Mouse (Mus musculus) left cerebral cortex, adult 11 months (tissue): ENCODE results near the gene Zfp128.
"Not testable (repeated sequence)": the region's sequence is repeated elsewhere in the genome, so short reads cannot be mapped to it uniquely, and the experiment has no call there.

ENCODE experiments used
- DNase-seq: peaks from one replicate; pipeline ENCODE4 v3.0.0; 2022; ENCODE audit warnings: low spot score

Gene Zfp128

DNA sequence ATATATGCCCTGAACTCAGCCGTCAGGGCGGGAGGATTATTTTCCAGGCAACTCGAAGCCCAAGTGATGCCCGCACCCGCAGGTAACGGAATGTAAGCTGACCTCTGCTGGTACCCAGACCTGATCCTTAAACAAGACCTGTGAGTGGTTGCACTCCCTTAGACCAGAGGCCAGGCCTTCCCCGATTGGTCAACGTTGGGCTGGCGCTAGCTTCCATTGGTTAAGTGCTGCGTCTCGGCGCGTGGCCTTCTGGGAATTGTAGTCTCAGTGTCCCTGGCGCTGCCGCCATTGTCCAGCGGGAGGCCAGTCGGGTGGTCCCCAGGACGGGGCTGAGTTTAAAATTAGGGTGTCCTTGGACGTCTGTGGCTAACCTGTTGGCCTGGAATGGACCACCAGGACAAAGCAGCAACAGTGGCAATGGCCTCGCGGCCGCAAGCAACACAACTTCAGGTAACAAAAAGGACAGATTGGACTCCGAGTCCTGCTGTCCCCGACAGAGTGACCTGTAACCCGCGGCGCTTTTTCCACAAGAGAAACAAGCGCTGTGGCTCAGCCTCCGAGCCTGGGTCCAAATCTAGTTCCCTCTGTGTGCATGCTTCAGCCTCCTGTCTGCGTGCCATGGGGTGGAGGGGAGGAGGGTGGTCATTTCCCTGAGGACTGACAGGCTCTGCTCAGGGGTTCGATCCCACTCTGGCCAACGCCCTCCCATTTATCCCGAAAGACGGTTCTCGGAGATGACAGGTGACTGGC is at the start of gene Zfp128:
TSS of gene Zfp128 (plus strand) at position 267 of the 750 bp plus-strand sequence.
- peak; percentile 92 for DNase-seq

DNA sequence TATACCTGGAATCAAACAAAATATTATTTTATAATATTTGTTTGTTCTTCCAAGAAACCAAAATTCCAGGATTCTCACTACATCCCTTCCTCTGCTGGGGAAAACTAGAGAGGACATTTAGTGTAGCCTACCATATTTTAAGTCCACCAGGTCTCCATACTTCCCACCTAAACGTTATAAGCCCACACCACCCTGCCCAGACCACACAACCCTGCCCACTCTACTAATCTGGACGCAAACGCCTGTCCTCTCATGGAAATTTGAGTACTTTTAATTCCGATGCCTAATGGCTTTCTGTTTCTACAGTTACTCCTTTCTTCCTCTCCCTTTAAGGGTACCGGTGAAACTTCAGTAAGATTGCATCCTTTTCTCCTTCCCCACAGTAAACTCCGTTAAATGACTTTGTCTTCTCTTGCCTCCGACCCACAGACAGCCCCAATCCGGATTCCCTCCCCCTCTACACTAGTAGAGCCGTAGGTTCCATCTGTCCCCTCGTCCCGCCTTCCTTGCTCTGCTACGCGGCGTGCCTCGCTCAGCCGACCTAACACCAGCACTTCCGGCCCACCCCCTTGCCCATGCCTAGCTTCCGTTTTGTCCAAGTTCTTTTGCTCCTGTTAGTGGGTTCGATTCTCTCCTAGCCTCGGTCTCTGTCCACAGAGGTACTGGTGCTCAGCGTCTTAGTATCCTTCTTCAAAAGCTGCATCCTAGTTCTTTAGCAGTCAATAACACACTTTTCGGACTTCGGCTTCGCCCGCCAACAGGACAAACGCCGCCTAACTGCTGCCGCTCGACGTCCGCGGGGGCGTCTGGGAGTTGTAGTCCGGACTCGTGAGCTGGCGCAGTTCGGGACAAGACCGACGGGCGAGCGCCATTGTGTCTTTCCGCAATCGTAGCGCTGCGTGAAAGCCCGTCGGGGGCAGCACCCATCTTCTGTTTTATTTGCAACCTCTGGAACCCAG is 46.5 kb upstream of the Zfp128 start, which contains the start of gene Zfp110:
TSS of gene Zfp110 (plus strand) at position 600 of the 959 bp plus-strand sequence.
- peak; percentile 77 for DNase-seq

DNA sequence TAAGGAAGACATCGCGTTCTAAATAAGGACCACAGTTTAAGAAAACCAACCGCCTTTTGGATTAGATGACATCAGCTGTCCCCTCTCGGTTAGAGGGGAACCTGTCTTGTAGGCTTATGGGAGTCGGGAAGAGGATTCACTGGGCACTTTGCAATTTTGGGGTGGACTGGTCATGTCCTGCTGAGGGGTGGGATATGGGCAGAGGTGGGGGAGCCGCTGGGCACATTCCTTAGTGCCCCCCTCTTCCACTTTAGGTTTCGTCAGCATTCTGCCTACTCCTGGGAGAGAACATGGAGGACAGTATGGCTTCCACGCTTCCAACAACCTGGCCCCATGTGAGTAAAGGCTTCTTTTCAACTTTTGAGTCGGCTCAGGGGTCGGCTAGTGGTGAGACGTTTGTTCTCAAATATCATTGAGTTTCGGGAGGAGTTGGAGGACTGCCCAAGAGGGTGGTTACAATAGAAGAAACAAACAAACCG is 45.7 kb upstream of the Zfp128 start:
- no peak for DNase-seq

DNA sequence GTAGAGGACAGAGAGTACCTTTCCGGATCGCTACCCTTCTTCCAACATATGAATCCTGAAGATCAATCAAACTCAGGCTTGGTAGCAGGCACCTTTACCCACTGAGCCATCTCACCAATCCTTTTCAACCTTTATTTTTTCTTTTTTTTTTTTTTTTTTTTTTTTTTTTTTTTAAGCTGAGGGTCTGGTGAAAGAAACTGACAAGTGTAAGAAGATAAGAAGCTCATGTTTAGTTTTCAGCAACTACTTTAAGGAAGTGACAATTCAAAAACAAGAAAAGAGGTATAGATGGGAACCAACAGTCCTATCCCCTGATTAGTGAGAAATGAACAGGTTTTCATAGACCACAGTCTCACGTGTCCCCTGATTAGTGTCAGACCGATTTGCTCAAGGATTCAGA is 45.2 kb upstream of the Zfp128 start:
- DNase-seq = no peak

DNA sequence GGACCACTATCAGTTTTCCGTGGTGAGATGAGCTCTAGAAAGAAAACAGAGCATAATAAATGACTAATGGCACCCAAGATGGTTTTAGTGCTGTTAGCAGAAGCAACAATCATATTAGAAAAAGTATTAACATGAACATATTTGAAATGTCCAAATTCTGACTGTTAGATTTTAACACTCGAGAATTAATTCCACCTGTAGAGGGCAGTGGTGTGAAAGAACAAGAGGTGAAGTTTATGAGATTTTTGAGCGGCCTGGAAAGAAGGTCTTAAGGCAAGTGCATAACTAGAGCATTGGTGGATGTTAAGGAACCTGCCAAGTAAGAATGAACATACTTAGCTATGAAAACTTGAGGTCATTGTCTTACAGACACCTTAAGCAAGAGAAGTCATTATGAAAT is 6.7 kb upstream of the Zfp128 start:
- no peak for DNase-seq

DNA sequence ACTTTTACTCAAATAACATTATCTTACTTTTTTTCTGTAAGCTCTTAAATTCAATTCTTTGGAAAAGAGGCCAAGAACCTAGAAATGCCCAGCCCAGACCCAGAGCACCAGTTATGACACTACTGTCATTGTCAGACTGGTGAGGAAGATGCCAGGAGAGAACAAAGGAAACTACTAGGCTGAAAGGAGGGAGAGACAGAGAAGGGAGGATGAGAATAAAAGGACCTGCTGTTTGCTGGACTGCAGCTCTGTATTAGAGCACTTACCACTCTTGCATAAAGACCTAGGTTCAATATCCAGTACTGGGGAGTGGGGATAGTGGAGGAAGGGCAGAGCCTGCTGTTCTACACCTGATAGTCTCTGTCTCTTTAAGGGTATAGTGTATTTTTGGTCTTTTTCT is 941 bp upstream of the Zfp128 start:
- no peak for DNase-seq

DNA sequence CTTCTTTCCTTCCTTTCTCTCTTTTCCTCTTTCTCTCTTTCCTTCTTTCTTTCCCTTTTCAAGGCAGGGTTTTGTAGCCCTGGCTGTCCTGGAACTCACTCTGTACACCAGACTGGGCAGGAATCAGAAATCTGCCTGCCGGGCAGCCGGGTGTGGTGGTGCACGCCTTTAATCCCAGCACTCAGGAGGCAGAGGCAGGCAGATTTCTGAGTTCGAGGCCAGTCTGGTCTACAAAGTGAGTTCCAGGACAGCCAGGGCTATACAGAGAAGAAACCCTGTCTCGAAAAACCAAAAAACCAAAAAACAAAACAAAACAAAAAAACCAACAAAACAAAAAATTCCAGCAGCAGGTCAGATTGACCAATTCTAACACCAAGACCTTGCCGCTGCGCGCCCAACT is 480 bp upstream of the Zfp128 start:
- DNase-seq = not testable (repeated sequence)

DNA sequence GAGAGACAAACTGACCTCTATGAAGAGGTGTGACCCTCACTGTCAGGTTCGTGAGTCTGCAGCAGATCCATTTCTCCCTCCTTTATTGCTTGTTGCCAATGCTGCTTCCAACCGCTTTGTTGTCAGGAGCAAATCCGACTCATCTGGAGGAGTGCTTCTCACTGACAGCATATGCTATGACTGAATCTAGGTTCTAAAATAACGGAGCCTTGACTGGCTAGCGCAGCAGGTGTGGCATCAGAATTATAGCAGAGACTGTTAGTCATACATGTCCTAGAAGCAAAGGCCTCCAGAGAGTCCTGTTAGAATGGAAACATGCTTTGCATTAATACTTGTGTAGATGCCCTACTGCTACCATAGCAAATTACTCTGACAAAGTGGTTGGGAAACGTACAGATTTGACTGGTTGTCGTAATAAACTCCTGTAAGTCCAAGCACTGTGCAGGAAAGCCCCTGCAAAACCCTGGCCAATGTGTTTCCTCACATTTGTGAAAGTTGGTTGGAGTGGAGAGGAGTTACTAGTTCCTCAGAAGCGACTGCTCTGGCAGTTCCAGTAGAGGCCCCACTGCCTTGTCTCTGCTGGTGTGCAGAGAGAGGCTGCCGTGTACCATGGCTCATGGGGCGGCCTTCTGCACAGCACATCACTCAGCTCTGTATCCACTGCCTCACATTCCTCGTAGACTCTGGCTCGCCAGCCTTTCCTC is 5.7 kb downstream of the Zfp128 start:
- DNase-seq = no peak

DNA sequence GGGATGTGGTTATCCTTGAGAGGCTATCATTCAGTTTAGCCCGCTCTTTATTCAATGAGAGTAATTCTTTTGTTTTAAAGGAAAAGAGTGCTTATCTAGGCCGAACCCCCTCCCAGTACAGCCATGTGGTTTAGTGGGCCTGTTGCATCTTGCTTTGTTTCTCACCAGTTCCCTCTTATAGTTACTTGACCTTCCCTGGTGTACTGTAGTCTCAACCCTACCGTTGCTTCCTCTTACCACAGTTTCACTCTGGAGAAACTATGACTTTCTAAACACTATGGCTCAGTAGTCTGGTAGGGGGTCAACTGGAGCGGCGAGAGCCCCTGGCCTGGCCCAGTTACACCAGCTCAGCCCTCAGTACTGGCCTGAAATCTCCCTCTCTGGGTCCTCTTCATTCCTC is 6.6 kb downstream of the Zfp128 start:
- no peak for DNase-seq

DNA sequence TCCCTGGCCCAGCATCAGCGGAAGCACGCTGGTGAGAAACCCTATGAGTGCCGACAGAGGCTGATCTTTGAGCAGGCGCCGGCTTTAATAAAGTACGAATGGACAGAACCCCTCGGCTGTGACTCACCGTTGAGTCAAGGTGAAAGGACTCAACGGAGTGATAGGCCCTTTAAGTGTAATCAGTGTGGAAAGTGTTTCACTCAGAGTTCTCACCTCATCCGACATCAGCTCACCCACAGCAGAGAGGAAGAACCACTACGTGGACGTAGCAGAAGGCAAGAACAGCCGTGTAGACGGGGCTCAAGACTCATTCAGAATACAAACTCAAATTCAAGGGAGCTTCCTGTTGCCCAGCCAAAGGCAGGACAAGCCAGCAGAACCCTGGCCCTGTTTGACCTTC is 10.0 kb downstream of the Zfp128 start:
- DNase-seq = no peak

DNA sequence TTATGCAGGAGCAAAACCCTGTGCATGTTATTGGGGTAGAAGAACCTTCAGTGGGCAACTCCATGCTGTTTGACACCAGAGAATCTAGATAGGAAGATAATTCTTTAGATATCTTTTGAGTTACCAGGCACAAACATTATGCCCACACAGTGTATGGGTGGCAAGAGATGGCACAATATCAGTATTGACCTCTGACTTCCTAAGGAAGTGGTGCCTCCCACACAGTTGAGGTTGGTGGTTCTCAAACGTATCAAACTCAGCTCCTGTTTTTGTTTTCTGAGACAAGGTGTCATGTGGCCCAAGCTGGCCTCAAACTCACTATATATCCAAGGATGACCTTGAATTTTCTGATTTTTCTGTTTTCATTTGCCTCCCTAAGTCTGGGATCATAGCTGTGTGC is 10.4 kb downstream of the Zfp128 start:
- DNase-seq = no peak

DNA sequence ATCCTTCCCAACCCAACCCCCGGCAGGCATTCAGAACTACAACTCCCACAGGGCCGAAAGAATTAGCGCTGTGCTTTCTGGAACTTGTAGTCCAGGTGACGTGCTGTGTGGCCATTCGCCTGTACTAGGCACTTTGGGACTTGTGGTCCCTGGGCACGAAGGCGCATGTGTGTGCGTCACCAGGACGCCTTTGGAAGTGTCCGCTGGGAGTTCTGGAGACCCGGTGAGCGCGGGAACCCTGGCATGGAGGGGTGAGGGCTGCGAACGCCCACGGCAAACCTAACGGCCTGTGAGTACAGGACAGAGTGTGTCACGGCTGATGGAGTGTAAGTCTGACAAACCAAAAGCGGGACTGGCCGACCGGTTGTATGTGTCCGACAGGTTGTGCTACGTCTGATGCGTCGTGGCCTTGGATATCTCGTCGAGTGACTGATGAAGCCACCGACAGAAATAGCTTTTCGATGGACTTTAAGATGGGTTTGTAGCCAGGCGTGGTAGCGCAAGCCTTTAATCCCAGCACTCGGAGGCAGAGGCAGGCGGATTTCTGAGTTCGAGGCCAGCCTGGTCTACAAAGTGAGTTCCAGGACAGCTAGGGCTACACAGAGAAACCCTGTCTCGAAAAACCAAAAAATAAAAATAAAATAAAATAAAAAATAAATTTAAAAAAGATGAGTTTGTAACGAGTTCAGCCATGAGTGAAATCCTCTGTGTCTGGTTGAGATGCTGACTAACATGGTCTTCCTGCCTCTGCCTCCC is 16.9 kb downstream of the Zfp128 start, which contains the start of gene Zscan22:
TSS of gene Zscan22 (plus strand) at position 161 of the 756 bp plus-strand sequence.
- DNase-seq = peak; percentile 94

DNA sequence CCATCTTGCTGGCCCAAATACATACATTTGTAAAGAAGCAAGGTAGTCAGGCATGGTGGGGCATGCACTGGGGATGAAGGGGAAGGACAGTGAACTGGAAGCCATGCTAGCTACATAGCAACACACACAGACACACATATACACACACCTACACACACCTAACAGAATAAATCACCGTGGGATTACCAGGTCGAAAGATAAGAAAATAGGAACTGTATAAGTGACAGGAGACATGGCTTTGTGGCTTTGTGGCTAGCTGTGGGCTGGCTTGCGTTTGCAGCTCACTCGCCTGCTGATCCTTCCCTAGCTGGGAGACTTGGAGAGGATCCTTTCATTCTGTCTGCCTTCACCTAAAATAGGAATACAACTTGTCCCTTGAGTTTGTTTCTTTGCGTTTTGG is 20.5 kb downstream of the Zfp128 start:
- DNase-seq = no peak

DNA sequence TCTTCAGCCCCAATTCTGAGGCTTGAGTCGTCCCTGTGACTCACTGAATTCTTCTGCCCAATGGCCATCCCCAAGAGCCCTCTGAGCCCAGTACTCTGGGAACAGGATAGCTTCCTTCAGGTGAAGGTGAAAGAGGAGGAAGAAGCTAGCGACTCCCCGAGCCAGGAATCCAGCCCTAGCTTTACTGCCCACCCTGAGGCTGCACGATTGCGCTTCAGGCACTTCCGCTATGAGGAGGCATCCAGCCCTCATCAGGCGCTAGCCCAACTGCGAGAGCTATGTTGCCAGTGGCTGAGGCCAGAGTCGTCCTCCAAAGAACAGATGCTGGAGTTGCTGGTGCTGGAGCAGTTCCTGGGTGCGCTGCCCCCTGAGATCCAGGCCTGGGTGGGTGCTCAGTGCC is 22.6 kb downstream of the Zfp128 start:
- no peak for DNase-seq

DNA sequence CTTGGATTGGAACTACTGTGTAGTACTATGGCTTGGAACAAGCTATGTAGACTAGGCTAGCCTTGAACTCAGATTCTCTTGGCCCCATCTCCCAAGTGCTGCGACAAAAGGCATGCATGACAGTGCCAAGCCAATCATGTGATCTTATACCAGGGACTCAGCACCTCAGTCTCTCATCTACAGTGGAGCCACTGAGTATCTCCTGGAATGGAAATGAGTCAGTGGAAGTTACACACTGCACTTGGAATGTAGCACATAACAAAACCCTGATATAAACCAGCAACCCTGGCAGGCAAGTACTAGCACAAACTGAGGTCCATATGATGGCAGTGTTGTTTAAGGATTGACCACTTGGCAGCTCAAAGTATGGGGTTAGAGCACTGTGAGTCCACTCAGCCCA is 24.2 kb downstream of the Zfp128 start:
- DNase-seq = no peak

DNA sequence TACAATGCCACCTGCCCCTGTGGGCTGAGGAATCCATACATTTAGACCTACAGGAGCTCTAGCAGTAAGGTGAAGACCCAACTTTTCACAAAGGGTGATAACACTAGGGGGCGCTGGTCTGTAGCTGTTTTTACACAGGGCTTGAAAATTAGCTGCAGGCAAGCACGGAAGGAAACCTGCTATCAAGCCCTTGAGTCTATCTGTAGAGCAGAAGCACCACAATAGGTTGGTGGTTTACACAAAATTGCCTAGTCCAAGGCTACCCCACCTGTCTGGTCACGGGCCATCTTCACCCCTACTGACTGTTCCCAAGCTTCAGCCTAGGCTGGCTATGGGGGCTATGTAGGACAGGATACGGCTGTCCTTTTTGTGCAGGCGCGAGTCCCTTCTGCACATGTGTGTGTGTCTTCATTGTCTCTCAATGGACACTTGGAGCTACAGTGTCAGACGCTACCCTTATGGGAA is 28.6 kb downstream of the Zfp128 start:
- peak; percentile 53 for DNase-seq

DNA sequence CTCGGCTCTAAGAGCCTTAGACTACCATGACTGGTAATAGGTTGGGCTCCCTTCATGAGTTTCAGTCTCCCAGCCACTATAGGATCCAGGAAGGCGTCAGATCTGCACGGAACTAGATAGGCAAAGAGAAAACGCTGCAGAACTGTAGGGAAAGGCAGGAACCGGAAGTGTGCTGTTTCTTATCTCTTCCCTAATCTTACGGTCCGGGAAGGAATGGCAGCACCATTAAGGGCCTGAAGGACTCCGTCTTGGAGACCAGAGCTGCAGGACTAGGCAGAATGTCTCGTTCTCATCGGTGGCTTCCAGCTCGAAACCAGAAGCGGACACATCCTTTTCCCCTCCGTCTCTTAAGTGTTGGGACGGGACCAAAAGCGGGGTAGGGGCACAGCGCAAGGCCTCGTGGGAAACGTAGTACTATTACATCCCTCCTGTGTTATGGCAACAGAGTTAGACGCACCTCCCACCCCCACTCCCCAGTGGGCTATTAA is 29.2 kb downstream of the Zfp128 start:
- no peak for DNase-seq

DNA sequence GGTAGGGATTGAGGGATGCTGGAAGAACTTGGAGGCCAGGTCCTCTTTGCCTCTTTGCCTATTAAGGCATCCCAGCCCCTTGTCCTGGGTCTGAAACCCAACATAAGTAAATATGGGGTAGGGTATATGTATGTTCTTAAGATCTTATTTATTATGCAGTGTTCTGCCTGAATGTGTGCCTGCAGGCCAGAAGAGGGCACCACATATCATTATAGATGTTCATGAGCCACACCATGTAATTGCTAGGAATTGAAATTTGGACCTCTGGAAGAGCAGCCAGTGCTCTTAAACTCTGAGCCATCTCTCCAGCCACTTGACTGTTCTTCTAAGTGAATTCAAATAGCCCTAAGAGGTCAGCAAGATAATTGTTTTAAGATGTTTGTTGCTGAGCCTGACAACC is 32.6 kb downstream of the Zfp128 start:
- no peak for DNase-seq

DNA sequence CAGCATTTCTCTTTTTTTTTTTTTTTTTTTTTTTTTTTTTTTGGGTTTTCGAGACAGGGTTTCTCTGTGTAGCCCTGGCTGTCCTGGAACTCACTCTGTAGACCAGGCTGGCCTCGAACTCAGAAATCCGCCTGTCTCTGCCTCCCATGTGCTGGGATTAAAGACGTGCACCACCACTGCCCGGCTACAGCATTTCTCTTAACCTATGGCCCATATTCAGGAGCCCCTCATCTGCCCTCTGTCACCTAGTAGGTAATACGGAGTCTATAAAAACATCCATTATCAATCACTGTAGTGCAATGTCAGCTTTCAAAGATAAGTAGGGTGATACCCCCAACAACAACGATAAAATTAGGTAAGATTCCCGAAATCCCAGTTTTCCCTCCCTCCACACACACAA is 39.5 kb downstream of the Zfp128 start:
- DNase-seq = not testable (repeated sequence)

DNA sequence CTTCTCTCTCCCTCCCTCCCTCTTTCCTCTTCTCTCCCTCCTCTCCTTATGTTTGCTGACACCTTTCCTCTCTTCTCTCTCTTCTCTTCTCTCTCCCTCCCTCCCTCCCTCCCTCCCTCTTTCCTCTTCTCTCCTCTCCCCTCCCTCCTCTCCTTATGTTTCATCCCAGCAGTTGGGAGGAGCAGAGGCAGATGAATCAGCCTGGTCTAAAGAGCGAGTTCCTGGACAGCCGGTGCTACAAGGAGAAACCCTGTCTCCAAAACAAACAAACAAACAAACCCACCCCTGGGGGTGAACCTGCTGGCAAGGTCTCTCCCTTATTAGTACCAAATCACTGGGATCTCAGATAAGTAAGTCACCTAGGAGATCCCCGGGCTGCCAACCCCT is 40.3 kb downstream of the Zfp128 start:
- no peak for DNase-seq
